Mouse (Mus musculus) G1E (cell line): ENCODE results near the gene Gm20503.

Source experiments
- CTCF ChIP-seq: IDR thresholded peaks from 2 replicates; pipeline ENCODE4 v1.5.1; 2012; ENCODE audit warnings: low read depth, low read length, inconsistent platforms, mixed read lengths
- GATA1 ChIP-seq: IDR thresholded peaks from 2 replicates; pipeline ENCODE4 v1.6.1; 2012; ENCODE audit warnings: borderline replicate concordance, low read length, inconsistent platforms, mixed read lengths
- GATA2 ChIP-seq: IDR thresholded peaks from 2 replicates; pipeline ENCODE4 v1.6.1; 2012; ENCODE audit warnings: low read depth, low read length, inconsistent platforms, borderline replicate concordance
- POLR2AphosphoS5 ChIP-seq: IDR thresholded peaks from 2 replicates; pipeline ENCODE4 v1.6.1; 2012; ENCODE audit warnings: low read depth, low read length, inconsistent platforms; ENCODE audit not compliant: insufficient replicate concordance
- TAL1 ChIP-seq: conservative IDR thresholded peaks from 2 replicates; pipeline ENCODE4 v1.6.1; 2012; ENCODE audit warnings: low read depth, low read length, inconsistent platforms, mixed read lengths

- TF ChIP-seq CTCF (no peak), GATA1 (no peak), TAL1 (no peak), GATA2 (no peak), POLR2AphosphoS5 (no peak)
Measured at GRCm38 (mm10) chr4:59034918-59035785, 32.1 kb downstream of the Gm20503 start, which contains the start of gene Gng10.
